Mouse (Mus musculus) layer of hippocampus, postnatal 10 days (tissue): Measurements from ENCODE around the gene Rwdd3. TPM values are rescaled to one million over a fixed set of nuclear protein-coding genes. Genes with fewer than 3 reads are reported as not detected.

Experiments used
- DNase-seq, 2 experiments: peaks; one replicate each; pipeline ENCODE4 v3.0.0; 2021; ENCODE audit warnings: low spot score in 2 of 2
- long read RNA-seq: library from polyadenylated mRNA; stranded (forward); transcript quantifications from one replicate; pipeline ENCODE4 v2.0.0, GENCODE M21; 2023
- total RNA-seq, 2 experiments: library from RNA; stranded (reverse); gene quantifications; 2 replicates each; pipeline ENCODE4 v1.2.3; 2021

The Rwdd3 gene
- 10 to 100 TPM; 35.0 to 36.4 TPM for total RNA-seq
- long read RNA-seq, transcript Rwdd3-204 (5 exons, 1,484 nt) = major isoform, 13 of 38 reads
- long read RNA-seq, partial matches to known transcripts = 16 of 38 reads
- long read RNA-seq, other reads (novel, unspliced or antisense) = 6 of 38 reads

DNA sequence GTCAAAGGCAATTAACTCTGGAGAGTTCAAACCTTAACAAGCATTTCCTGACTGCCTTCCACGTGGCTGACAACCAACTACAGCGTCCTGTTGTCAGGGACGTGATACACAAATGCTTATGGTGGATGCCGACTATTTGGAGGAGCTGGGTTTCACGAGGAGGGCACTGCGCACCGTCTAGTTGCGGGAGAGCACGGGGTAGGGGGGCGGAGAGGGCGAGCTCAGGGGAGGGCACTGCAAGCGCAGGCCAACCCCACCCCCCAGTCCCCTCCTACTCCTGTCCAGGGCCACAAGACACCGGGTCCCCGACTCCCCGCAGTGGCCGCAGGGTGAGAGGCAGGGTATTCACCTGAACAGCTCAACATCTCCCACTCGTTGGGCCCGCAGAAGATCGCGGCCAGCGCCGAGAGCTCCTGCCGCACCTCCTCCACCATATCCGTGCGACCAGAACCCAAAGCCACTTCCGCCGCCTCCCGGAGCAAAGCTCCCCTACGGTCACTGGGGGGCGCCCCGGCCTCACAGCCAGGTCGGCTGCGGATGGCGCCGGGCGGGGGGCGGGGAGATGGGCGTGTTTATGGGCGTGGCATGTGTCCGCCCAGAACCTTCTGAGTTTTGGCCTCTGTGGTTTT lies at the start of gene Rwdd3:
Gene Rwdd3, minus strand, starts transcription at position 453 of the 629 bp plus-strand sequence.
- peak; percentile 92 to 94 for DNase-seq

DNA sequence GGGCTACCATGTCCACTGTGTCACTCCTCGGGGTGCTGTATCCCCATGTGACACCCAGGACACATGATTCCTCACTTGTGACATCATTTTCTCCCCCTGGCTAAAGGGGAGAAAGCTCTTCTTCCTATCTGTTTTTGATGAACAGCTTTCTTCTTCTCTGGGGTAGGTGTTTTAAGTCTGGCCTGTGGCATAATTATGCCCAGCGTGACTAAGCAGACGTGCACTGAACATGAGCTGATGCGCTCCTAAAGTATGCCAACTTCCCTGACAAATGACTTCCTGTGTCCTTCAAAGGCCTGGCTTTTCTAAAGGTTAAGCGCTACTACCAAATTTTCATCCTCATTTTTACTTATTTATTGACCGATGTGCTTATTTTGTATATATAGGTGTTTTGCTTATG lies 45.5 kb upstream of the Rwdd3 start:
- no peak for DNase-seq

DNA sequence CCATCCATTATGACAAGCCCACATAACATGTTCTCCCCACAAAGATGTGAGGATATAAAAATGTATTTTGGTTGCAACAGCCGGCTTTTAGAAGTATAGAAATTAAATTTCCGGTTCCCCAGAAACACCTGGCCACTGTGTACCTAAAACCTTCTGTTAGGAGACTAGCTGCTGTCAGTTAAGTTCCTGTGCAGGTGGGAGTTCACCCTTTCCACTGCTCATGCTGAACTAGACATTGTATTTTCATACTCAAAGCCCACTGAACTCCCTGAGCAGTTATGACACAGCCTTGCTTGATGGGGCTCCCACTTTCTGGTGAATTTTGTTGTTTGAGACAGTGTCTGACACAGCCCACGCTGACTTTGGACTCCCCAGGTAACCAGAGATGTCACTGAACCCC lies 42.0 kb upstream of the Rwdd3 start:
- DNase-seq = no peak

DNA sequence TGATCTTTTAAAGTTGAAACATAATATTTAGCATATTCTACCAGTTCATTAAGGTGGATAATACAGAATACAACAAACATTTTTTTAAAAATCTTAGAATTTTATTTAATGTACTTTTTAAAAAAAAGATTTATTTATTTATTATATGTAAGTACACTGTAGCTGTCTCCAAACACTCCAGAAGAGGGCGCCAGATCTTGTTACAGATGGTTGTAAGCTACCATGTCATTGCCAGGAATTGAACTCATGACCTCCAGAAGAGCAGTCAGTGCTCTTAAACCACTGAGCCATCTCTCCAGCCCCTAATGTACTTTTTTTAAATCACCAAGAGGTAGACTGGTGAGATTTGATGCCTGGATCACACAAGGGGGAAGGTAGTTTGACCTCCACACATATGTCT lies 40.7 kb upstream of the Rwdd3 start:
- DNase-seq = no peak

DNA sequence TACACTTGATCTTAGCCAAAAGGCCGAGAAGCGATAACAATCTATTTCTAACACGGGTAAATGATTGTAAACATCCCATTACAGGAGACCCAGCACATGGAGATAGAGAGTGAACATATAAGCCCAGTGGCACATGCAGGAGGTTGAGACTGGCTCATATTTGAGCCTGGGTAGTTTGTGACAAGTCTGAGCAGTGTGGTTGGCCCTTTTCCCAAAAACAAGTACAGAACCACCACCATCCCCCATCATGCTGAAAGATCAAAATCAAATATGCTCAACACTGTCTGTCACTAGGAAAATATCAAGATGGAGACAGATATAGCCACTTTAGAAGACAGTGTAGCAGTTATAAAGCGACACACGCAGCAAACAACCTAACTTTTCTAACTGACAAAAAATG lies 37.5 kb upstream of the Rwdd3 start:
- no peak for DNase-seq

DNA sequence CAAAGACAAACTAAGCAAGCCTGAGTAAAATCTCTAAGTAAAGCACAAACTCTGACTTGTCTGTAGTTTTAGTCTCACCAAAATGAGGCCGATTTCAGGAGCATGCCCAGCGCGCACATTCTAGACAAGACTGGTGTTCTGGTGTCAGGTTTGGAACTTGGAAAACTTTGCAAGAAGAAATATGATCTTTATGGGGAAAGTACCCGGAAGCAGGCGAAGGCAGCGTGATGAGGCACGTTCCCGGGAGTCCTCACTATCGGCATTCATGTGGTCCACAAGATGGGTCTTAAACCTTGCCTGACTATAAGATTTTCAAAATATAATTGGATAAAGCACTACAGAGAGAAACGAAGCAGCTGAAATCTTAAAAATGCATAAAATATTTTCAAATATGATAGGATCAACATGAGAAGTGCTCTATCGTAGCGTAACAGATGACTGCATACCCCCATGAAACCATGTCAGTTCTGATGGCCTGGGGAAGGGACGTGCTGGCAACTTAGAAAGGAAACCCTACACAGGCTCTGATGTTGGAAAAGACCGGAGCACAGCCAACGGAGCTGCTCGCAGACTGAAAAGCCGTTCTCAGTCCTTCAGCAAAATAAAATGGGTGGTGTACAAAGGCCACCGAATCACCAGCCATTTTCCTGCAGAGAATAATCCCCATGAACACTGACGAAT lies 34.8 kb upstream of the Rwdd3 start:
- DNase-seq = no peak

DNA sequence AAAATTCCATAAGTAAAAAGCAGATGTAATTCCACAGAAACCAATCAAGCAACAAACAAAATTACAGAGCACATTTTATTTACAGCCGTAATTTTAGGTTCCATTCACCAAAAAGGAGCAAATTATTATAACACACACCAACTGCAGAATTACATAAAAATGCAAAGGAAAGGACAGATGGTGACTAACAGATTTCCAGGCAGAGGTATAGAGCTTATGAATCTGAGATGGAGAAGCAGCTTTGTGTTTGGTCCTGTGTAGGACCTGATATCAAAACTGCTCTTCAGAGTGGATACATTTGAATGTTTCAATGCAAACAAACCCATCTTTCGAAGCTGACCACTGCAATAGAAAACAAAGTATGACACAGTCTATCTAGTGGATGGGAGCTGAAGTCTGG lies 31.1 kb upstream of the Rwdd3 start:
- no peak for DNase-seq

DNA sequence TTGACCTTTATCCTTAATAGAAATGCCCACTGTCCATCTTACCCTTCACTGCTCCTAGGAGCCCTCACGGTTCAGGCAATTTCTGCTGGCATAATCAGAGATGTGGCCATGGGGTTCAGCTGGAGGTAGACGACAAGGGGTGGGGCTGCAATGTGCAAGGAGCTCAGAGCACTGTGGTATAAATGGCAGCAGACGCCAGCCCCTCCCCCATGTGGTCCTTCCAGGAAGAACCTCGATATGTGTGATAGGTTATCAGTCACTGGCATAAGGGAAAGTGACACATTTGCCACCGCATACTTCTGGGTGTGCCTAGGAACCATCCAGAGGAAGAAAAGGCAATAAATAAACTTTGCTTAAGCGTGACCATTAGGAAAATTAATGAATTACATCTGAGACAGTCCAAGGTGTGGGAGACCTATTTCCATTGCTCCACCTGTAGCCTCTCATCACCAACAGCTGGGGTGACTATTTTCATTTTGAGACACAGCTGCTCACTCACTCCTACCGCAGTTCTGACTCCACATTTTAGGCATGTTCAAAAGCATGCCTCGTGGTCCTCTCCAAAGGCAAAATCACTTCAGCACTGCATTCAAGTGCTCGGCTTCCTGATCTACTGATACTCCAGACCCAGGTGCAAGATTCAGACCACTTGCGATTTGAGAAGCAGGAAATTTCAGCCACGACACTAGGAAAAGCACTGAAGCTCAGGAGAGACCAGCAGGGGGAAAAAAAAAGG lies 29.7 kb upstream of the Rwdd3 start:
- DNase-seq = no peak

DNA sequence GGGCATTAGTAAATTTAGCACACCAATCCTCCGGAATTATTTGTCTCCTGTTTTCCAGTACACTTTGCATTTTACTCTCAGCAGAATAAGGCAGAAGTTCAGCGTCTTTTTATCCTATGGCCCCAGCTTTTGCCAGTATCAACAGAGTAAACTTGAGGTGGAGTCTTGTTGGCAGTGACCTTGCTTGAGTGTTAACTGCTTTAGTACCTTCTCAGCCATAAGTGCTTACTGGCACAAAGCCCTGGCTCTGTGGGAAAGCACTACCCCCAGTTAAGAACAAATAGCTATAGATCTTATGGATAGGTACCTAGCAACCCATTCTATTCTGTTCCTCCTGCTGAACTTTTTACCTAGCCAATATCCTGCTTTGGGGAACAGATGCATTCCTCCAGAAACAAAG lies 17.7 kb upstream of the Rwdd3 start:
- DNase-seq = no peak

DNA sequence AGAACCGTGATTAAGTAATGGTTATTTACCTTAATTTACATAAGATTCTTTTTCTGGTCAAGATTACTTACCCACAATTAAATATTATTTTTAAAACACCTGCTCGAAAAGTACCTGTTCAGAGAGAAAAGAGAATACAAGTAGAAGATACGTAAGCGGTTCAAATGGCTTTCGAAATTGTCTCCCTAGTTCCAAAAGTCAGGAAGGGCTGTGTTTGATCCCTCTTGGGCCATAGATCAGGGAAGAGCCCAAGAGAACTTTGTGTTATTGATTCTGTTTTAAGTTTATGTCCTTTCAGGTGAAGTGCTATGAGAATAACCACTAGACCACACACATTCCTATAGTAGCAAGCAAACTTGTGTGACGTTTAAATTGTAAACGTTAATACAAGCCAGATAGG lies 16.0 kb upstream of the Rwdd3 start:
- no peak for DNase-seq

DNA sequence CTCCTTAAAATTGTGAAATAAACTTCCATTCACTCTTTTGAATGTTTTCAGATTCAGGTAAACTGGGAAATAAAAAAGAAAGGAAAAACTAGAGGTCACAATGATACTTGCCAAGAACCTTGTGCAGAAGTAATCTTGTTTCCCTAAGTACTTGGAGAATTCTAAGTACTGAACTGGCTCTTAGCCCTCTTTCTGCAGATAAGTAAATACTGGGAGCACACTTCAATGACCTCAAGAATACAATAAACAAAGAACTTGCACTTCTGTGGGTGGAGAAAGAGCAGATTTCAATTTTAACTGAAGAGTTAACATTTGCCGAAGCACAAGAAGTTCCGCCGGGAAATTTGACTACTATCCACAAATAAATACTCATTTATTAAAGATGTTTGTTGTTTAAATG lies 15.4 kb upstream of the Rwdd3 start:
- DNase-seq = no peak

DNA sequence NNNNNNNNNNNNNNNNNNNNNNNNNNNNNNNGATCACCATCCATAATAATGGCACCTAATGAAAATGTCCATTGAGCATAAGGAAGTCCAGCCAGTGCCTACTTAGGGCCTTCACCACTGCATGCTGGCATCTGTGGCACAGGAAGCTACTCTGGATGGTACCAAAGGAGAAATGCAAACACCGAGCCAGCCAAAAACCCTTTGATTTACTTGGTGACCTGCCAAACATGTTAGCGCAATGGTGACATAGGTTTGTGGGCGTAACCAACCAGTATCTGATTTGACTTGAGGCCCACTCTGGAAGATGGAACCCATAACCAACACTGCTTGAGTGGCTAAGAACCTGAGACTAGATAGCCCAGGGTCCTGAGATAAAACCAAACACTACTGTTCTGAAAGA lies 13.7 kb upstream of the Rwdd3 start:
- no peak for DNase-seq

DNA sequence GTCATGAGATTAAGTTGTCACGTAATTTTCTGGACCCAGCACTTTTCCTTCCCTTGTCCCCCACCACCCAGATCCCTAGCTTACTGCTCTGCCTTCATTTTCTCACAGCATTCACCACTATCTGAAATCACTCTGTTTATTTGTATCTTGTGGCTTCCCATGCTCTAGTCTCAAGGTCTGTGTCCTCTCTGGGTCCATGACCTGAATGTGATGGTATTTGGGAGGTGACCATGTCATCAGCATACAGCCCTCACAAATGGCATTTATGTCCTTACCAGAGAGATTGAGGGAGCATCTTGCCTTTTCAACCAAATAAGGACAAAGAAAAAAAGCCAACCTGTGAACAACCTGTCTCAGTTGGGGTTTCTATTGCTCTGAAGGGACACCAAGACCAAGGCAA lies 4.5 kb upstream of the Rwdd3 start:
- no peak for DNase-seq

DNA sequence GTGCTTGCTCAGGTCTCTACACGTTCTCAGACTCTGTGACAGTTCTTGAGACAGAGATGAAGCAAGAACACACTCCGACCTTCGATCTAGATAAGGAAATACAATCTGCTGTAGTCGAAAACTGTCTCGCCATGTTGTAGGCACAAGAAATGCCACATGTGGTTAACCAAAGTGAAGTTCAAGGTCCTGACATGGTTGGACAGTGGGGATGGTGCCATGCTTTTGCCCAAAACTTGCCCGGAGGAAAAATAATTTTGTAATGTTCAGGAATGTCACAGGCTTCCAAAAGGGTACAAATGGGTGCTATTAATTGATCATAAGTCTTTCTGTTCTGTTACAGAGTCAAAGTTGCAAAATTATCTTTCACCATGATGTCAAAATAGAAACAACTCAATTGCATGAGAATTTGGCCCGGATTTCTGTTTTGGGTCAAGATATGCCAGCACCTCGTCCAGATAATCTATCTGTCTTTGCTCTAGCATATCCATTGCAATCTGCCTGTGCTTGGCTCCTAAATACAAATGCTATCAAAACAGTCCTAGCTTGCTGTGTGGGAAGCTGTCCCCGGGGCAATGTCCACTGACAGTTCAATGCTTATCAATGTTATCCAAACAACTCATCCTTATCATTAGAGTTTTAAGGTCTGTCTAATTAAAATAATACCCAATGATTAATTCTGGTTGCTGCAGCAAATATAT lies 2.9 kb upstream of the Rwdd3 start:
- DNase-seq = no peak

DNA sequence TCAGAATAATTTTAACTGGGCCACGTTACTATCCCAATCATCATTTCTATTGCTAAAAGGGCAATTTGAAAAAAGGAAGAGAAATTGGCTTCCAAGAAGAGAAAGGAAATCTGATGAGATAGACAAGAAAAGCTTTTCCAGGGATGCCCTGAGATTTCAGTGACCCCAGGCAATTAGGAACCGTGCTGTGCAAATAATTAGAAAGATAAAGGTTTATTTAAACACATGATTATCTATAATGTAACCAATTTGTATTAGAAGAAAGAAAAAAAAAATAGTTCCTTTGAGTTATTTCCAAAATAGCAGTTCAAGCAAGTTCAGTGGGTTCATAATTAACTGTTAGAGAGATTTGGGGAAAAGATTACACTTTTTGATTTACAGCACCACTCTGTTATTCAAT lies 1.2 kb upstream of the Rwdd3 start:
- no peak for DNase-seq

DNA sequence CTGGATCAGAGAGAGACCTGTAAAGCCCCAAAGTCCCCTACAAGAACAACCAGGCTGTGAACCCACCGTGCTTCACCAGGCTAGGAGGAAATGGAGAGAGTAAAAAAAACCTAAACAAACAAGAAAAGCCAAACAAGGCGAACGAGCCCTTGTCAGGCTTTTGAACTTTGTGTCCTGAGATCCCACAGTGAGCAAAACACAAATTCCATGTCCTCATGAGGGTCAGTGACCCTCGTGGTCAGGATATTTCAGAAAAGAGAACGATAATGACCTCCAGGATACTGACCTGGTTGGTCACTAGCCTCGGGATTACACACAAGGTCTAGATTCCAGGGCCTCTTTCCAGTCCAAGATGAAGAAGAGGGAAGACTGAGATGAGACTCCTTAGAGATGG lies 374 bp upstream of the Rwdd3 start:
- DNase-seq = no peak

DNA sequence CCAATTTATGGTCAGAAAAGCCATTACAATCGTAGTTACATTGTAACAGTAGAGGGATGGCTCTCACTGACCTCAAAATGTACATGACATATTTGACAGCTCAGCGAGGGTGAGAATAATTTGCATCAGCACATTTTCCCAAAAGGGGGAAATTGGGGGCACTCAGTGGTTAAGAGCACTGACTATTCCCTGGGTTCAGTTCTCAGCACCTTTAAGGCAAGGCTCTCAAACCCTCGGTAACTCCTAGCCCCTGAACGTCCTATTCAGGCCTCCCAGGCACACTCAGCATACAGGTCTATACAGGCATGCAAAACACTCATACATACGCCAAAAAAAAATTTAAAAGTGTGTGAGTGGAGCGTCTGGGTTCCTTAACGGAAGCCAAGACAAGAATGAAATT lies 864 bp downstream of the Rwdd3 start:
- no peak for DNase-seq

DNA sequence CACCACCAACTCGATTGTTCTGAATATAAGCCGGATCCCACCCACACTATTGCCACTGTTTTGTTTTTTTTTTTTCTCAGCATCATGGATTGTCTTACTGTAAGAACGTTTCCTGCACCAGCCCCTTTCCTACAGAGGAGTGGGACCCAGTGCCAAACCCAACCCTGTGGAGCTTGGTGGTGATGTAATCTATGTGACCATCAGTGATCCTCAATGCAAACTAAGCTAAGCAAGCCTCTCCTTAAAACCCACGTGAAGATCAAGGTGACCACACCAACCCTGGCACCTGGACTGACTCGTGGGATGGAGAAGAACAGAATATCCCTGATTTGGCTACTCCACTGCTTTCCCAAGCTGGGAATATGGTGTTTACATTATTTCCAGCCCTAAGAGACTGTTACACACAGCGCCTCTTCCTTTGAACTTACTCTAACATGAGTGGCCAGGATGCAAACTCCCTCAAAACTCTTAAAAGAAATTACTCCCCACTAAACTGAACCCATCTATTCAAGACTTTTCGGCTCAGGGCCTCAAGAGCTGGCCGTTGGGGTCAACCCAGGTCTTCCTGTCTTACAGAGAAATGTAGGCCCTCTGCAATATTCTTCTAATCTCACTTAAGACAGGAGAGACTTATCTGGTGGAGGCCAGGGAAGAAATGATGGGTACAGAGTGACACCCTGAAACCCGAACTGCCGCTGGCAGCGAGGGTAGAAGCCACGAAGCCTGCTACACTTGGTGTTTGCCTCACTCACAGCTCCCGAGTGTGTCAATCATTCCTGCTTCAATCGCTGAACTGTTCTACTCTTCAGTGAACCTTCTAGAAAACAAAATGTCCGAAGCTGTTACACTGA lies 2.2 kb downstream of the Rwdd3 start:
- DNase-seq = no peak

DNA sequence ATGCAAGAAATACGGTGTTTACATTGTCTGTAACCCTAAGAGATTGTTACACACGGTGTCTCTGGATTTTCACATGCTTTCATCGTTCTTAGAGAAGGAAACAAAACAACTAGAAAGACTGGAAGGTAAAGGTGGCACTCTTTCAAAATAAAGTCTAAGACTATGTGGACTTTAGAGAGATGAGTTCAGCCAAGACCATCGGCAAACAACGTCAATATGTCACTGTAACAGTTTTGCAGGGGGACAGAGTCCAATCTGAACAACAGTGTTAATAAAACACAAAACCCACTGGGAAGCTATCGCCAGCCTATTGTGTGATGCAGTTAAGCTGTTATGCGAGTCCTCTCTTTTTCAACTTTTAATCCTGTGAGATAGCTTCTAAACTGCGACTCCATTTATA lies 2.9 kb downstream of the Rwdd3 start:
- DNase-seq = no peak

DNA sequence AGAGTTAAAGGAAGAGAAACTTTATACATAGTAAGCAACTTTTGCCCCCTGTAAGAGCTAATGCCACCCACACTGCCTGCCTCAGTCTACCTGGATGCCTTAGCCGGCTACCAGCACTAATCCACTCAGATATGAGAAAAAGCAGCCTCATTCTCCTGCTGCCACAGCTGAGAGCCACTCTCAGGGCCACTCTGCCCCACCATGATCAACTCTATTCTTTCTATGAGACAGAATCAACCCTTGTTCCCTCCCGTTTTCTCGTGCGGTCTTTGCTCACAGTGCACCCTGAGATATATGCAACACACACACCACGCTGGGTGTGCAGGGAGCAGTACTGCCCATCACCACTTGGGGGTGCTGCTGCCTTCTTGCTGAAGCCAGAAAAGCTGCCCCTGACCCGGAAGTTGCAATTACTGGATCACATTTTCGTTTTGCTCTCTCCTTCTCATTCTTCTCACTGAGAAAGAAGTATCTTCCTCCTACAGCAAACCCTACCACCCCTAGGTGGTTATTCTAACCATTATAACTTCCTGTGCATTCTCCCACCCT lies 8.2 kb downstream of the Rwdd3 start:
- DNase-seq = peak; percentile 72 to 77

DNA sequence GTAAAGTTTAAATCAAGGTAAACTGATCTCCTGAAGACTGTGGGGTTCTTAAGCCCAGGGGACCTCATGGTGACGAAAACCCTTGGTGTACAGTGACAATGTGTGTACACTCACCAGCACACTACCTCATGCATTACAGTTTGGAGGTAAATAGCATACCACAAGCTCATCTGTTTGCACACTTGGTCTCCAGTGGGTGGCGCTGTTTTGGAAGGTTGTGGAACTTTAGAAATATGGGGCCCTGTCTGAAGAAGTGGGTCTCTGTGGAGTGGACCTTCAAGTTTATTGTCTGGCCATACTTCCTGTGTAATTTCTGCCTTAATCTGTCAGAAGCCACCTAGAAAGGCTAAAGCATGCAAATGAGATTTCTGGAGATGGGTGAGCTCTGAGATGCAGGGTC lies 9.8 kb downstream of the Rwdd3 start:
- no peak for DNase-seq
